Mouse (Mus musculus) heart, adult 18-20 months (tissue): ENCODE measurements around the gene Hbp1. TPM values are rescaled to one million over a fixed set of nuclear protein-coding genes. Genes with fewer than 3 reads are reported as not detected.
A peak's percentile ranks its signal among the peaks of the same experiment; 100 is the strongest.

Experiments used
- DNase-seq, 2 experiments: peaks; one replicate each; pipeline ENCODE4 v3.0.0; 2021 to 2022; ENCODE audit warnings: mixed read lengths in 1 of 2
- total RNA-seq, 2 experiments: library from RNA; stranded (reverse); gene quantifications; 2 replicates each; pipeline ENCODE4 v1.2.3; 2021

Gene Hbp1
- total RNA-seq, 2 experiments from 2014 or later = 64.1 to 68.9 TPM

DNA sequence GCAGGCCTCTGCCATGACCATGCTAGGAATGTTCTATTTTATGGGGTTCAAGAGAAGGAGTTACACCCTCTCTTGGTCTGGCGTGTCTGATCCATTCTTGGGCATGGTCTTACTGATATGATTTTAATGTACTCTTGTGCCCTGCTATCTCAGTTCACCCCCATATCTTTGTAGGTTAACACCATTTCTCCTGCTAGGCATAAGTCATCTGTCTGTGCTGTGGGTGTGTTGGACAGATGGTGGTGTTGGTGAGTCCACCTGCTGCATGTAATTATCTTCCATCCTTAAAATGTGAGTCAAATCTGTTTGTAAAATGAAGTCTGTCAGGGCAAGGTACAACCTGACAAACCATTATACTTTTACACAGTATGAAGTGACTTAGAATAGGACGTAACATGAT lies 42.9 kb downstream of the Hbp1 start:
- DNase-seq = no peak

DNA sequence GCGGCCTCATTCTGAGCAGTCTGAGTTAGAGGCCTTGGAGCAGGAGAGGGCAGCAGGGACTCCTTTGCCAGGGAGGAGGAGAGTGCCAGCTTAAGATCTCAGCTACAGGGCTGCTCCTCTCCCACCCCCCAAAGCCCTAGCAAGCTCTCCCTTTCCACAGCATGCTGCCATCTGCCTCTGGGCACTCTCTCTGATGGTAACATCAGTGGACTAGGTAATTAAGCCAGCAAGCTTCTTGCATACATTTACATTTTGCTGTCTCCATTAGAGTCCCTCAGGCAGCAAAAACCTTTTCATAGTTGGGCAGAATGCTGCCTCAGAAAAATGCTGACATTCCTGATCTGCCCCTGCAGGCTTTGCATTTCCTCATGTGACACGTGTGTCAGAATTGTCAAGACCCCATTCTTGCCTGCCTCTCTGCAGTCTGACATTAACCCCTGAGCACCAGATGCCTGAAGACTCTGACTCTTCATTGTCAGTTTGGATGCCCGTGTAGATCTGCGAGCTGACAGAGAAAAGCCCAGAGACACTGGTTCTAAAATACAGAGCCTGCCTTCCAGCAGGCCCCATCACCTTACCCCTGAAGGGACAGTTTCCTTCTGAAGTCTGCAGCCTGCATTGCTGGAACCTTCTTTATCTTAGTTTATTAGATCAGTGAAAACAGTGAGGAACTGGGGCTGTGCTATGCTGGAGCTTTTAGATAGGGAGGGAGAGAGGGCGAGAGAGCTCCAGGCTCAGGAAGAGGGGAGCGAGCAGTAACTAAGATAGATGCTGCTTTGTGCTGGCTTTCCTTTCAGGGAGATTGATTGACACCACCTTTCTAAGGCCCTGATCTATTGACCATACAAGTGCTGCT lies 44.4 kb downstream of the Hbp1 start:
- DNase-seq = no peak

DNA sequence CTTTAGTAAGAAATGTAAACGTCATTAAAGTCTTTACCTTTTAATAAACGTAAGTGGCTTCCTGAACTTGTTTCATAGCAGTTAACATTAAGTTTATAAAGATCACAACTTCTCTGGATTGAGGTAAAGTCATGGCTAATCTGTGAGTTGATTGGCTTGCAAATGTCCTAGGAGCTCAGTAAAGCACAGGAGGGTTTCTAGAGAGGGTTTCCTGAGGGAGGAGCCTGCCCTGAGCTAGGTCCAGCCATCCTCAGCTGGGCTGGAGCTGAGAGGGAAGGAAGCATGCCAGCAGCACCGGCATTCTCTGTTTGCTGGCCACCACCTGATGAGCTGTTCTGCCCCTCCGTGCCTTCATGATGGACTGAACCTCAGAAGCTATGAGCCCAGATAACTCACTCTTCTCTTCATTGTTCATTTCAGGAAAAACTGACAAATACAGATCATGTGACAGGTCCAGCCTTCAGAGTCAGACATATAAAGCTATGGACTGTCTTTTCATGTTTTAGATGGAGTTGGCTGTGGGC lies 49.9 kb downstream of the Hbp1 start:
- DNase-seq = peak in 1 of 2 experiments; percentile 33

DNA sequence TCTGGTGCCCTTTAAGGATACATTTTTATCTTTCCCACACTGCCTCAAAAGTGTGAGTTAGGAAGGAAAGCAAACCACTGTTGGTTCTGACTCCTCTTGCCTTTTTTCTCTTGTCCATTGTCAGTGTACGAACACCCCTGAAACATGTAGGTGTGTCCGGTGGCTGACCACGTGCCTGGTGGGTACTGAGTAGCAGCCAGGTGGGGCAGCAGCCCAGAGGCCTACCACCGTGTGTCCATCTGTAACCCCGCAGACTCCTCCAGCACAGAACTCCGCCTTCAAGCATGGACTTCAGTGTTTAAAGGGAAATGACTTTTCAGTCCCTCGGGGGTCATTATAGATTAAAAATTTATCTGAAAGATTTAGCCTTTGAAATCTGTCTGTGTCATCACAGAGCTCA lies 52.9 kb downstream of the Hbp1 start:
- no peak for DNase-seq

DNA sequence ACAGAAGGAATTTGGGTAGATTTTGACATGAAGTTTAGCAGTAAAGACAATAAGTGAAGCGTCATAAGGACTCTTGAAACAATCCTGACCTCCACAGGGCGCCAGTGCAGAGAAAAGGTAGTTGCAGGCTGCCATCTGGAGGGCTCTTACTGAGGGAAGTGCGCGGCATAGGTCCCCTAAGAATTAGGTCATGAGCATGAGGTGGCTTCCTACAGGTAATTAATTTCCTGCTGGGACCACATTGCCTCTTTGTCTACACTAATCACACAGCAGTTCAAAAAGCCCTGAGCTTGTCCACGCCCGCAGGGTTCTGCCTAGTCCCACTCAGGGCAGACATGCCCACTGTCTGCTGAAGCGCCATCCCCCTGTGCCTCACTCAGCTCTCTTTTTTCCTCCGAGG lies 53.3 kb downstream of the Hbp1 start:
- no peak for DNase-seq

DNA sequence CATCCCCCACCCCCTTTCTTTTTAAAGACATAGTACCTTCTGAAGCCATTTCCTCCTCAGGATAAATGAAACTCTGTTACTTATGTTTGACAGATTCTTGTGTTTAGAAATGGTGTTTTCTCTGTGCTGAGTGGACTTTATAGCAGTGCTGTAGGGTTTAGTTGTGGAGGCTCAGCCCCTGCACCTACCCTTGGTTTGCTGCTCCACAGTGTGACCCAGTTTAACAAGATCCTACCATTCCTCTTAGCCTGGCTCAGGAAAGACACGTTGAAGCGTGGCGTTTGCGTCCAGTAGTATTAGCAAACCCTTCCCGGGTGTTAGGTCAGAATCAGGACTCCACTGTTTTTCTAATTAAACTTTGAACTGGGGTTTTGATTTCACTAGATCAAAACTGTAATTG lies 54.0 kb downstream of the Hbp1 start:
- DNase-seq = no peak

DNA sequence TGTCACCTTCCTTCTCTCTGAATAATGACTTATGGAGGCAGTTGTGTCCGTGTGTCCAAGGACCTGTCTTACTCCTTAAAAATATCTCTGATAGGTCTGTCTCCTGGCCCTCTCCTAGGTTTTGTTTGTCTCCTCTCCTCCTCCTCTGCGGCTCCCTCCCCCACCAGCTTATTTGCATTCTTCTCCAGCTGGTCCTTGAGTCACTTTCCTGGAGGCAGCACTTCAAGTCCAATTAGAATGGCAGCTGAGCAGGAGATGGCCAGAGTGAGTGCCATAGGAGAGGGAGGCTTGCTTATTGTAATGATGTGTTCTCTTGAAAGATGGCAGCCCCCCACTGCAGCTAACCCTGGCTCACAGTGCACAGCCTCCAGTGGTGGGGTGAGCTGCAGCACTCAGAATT lies 54.4 kb downstream of the Hbp1 start:
- no peak for DNase-seq

DNA sequence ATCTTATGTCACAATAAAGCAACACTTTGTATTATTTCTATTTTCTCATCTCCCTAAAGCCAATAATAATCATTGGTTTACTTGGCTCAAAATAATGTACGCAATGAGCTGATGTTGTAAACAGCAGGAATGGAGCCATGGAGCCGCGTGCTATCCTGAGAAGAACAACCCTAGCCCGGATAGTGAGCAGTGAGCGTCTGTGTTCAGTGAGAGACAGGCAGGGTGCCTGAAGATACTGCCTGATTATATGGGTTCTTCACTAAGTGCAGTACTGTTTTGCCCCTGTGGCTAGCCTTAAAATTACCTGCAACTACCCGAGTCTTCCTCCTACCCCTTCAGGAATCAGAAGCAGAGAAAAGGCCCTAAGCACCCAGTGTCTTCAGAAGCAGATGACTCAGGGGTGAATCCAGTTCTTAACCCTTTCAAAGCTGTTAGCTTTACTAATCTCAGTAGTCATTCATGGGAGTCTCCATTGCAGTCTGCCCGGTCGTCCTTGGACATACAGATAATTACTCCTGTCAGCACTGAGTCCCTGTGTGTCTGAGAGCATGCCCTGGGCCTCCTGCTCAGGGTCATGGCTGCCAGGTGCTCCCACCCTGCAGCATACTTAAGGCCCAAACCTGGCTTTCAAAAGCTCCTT lies 55.1 kb downstream of the Hbp1 start:
- no peak for DNase-seq

DNA sequence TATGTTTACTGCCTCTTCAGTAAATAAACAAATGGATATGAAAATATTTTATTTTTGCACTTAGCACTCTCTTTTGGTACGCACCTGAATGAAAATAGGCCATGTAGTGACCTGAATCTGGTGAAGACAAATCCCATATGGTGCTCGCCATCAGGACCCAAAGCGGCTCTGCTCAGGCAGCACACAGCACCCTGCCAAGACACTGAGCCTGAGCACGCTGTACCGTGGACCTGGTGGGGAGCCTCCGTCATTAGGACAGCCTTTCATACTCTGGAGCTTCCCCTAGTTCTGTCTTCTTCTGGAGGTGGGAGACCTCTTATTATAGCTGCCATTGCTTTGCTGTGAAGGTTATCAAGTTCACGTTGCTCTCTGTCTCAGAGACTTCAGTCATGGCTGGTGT lies 57.6 kb downstream of the Hbp1 start:
- no peak for DNase-seq

DNA sequence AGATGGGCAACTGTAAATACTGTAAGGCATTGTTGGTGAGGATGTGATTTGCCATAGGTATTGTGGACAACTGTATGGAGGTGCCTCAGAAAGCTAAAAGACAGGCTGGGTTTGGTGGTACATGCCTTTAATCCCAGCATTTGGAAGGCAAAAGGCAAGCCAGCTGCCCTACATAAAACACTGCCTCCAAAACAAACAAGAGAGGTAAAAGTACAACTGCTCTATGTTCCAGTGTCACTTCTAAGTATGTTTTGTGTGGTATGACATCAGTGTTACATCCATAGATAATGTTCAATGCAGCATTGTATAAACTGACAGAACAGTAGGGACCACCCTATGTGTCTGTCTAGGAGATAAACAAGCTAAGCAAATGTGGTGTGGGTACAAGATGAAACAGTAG lies 58.3 kb downstream of the Hbp1 start:
- DNase-seq = no peak

DNA sequence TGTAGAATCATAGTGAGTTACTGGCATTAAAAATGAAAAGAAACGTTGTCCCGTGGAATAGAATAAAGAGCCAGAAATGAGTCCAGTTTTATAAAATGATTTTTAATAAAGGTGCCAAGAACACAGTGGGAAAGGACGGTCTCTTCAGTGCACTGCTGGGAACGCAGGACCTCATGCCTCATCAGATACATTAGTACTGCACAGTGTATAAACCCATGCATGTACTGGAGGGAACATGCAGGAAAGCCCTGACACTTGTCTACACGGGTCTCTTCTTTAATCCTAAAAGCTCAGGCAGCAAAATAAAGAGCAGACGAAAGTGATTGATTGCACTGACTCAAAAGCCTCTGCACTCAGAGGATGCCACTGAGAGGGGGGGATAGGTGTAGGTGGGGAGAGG lies 59.6 kb downstream of the Hbp1 start:
- no peak for DNase-seq

DNA sequence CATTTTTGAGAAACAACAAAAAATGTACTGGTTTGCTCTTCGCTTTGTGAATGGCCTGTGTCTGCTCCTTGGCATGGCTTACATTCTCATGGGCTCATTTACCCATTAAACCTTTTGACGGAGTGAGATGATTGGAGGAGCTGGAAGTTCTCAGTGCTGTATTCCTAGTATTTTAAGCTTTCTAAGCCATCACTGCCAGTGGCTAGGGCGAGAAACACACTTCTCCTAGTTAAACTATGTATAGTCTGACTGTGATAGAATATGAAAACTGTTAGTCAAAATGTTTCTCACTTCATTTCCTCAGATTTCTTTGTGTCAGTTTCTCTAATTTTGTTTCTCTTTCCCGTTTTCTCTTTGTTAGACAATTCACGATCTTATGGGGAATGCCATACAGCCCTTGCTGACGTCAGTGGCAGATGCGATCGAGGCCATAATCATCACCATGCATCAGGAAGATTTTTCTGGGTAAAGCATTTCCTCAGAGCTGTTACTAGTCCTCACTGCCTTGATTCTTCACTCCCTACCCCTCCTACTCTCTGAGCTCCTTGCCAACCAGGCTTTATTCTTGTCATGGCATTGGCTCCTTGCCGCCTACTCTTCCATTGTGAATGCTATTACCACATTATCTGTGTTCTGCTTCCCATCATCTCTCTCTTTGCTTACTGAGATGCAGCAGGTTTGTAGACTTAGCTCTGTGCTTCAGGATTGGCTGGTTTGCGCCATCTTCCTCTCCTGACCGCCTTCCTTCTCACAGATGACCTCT lies 64.3 kb downstream of the Hbp1 start:
- no peak for DNase-seq

DNA sequence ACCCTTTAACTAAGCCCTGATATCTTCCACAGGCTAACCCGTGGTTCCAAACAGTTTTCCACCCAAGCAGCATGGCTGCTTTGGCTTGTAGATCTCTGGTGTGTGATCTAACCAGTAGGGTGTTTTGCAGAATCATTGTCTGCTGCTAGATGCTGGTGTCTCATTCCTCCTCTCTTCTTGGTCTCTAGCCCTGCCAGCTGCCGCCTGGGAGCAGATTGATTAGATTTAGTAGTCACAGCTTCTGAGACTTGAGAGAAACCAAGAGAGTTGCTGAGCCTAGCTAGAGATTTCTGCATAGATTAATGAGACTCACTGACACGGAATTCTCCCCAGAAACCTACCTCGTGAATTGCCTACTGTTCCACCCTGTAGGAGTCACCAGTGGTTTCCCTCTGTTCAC lies 65.3 kb downstream of the Hbp1 start:
- no peak for DNase-seq

DNA sequence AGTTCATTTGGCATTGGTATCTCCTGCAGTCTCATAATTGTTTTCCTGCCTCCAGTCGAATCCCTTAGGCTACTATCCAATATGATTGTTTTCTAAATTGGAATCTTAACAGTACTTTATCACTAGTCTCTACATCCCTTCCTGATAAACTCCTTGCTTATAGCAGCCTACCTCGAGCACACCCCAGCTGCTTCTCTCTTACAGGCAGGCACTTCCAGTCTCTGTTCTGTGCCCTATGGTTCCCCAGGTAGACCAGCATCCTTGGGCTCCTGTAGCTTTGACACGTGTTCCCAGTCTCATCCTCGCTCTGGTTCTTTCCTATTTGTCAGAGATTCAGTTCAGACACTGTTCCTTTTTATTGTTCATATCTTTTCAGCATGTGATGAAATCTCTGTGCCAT lies 66.0 kb downstream of the Hbp1 start:
- no peak for DNase-seq

DNA sequence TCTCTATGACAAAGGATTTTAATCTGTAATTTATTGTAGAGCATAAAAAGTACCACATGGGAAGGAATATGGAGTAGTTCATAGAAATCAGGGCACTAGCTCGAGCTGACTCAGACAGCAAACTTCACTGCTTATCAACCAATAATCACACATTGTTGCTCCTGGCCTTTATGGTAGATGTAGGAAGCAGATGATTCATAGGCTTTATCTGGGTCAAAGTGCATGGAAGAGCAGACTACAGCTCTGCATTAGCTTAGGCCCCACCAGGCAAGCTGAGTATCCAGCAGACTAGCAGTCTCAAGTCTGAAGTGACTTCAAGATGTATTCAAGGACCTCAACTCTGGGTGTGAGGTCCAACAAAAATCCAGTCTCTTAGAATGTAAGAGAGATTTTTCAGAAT lies 67.6 kb downstream of the Hbp1 start:
- DNase-seq = no peak

DNA sequence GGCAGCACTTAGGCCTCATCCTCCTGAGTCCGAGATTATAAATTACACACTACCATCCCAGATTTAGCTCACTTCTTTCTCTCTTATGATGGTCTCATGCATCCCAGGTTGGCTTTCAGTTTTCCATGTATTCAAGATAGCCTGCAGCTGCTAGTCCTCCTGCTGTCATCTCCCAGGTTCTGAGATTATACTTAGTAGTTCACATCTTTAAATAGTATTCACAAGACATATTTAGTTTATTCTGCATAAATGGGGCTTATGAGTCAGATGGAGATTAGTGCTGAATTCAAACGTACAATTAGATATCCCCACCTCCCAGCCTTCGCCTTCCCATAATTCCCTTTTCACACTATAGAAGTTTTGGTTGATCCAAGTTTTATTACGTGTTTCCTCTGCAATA lies 73.6 kb downstream of the Hbp1 start:
- DNase-seq = no peak

Other genes with a start within 250 kb of the Hbp1 start
- gene Gpr22, start 236.6 kb downstream of the Hbp1 start, total RNA-seq = 10 to 100 TPM; 16.6 to 20.0 TPM
- gene Prkar2b, start 110.8 kb upstream of the Hbp1 start, total RNA-seq = 10 to 100 TPM in 1 of 2 experiments, 1 to 10 TPM in 1; 3.7 to 34.5 TPM